Mouse (Mus musculus): Measurements from ENCODE around the gene Prune1.

DNA sequence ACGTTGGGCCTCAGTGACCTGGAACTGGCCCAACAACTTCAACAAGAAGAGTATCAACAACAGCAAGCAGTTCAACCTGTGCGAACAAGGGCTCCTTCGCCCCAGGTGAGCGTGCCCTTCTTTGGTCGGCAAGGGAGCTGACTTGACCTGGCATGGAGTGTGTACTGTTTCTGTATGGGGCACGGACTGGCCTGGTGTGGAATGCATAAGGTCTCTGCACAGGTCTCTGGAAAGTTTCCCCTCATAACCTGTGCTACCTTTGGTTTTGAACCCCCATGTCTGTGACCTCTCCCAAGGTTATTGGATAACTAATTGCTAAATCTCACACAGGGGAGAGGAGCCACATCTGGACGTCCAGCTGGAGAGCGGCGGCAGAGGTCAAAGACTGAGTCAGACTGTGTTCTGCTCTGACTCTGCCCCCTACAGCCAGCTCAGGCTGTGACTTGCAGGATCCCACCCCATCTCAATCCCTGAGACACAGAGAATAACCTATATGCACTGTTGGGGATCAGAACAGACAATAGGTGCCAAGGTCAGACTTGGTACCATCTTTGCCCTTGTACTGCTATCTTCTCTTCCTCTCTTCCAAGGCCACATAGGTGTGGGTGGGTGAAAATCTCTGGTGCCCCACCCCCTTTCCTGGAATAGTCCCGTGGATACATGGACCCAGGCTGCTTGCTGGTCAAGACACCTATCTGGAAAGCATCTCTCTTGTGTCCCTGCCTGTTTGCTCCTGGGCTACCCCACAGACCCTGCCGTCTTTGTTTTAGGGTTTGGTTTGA is 13.6 kb upstream of the Prune1 start:
- peak; percentile 29; the same call in 1 of the 2 replicates for TF ChIP-seq CTCF (IDR thresholded peaks at IDR 0.05; ENCODE audit: low read depth)
- TF ChIP-seq EP300 (IDR thresholded peaks at IDR 0.05; ENCODE audit: low read depth) = no peak
